Mouse (Mus musculus) erythroblast, embryonic 14.5 days (primary cell): Measurements from ENCODE around the gene Rsph6a.

Source experiments
- GATA1 ChIP-seq: IDR thresholded peaks from 2 replicates; pipeline ENCODE4 v1.6.1; 2012; ENCODE audit warnings: low read length, inconsistent platforms, mixed read lengths
- TAL1 ChIP-seq: IDR thresholded peaks from 3 replicates; pipeline ENCODE4 v1.6.1; 2012; ENCODE audit warnings: low read length, inconsistent platforms, mixed read lengths

DNA sequence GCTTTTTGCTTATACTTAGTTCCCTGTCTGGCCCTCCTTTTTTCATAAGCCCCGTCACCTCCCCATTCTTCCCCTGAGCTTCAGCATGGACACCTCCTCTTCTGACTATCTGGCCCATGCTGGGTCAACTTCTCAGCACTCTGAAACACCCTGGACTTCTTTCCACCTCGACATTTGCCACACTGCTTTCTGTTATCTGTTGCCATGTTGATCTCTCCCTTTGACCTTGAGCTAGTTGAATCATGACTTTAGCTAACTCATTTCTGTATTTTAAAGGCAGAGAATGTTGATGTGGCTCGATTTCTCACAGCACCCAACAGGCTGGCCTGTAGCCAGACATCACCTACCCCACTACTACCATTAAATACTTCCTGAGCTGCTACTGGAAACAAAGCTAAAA lies 52.9 kb downstream of the Rsph6a start:
- no peak for TF ChIP-seq GATA1
- TF ChIP-seq TAL1: no peak
